ENCODE assay signal across 17 mouse cellular contexts in the genomic region with DNA sequence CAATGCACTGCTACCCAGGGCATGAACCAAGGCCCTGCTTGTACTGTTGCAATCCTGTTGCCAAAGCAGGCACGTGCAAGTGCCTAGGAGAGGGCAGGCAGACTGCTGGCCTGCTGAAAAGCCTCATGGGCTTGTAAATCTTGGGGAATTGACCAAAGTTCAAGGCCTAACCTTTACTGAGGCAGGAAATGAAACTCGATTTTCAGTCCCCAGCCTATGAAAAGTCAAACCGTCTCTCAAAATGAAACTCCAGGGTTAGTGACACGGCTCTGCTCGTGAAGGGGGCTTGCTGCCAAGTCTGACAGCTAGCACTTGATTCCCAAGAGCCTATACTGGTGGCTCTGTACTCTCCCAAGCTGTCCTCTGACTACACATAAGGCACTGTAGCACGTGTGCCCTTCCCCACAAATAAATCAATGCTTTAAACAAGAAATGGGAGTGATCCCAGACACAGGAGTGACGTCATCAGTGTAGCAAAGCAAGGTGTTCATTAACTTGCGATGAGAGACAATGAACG. TPM values are rescaled to one million over a fixed set of nuclear protein-coding genes. Genes with fewer than 3 reads are reported as not detected.
A peak's percentile ranks its signal among the peaks of the same experiment; 100 is the strongest.
DNase-seq lines count a peak whose midpoint lies in the region; ATAC-seq and TF ChIP-seq lines count a peak whose summit lies in the region.
"Had no signal": no experiment of that assay in that cellular context is flagged by ENCODE, and none has a peak within 500 bp of the region (broad histone marks: within the 10 kb centered on the region; RNA-seq: fewer than 3 reads in every experiment).

No protein-coding gene starts in this region.

- no peak for TF ChIP-seq CTCF in lung, postnatal 0 days (IDR thresholded peaks at IDR 0.05)

- TF ChIP-seq EP300 in lung, postnatal 0 days (IDR thresholded peaks at IDR 0.05): no peak

- no peak overlapping the region for H3K4me2 ChIP-seq in kidney, embryonic 16.5 days (replicated peaks; ENCODE audit: low read depth, low read length)
- H3K4me2 ChIP-seq in lung, postnatal 0 days (replicated peaks; ENCODE audit: low read depth, low read length): no peak overlapping the region
- H3K4me2 ChIP-seq: embryonic facial prominence, embryonic 13.5 days; neural tube, embryonic 13.5 days had no signal

- H3K9me3 ChIP-seq in kidney, embryonic 16.5 days (ENCODE audit: low read length): no peaks in the 10 kb centered on the region
- no peaks in the 10 kb centered on the region for H3K9me3 ChIP-seq in lung, postnatal 0 days (ENCODE audit: low read length)
- H3K9me3 ChIP-seq in hindbrain, embryonic 10.5 days: no peaks in the 10 kb centered on the region
- H3K9me3 ChIP-seq: embryonic facial prominence, embryonic 13.5 days; limb, embryonic 10.5 days; neural tube, embryonic 13.5 days had no signal

- H3K36me3 ChIP-seq in kidney, embryonic 16.5 days (ENCODE audit: insufficient read depth, low read length): no peaks in the 10 kb centered on the region
- no peaks in the 10 kb centered on the region for H3K36me3 ChIP-seq in lung, postnatal 0 days (ENCODE audit: insufficient read depth, low read length)
- H3K36me3 ChIP-seq in hindbrain, embryonic 10.5 days: no peaks in the 10 kb centered on the region
- H3K36me3 ChIP-seq: embryonic facial prominence, embryonic 13.5 days; limb, embryonic 10.5 days; neural tube, embryonic 13.5 days had no signal

- no peaks in the 10 kb centered on the region for H3K4me1 ChIP-seq in kidney, embryonic 16.5 days (ENCODE audit: insufficient read depth, low read length)
- no peaks in the 10 kb centered on the region for H3K4me1 ChIP-seq in lung, postnatal 0 days (ENCODE audit: insufficient read depth, low read depth, low read length)
- no peaks in the 10 kb centered on the region for H3K4me1 ChIP-seq in hindbrain, embryonic 10.5 days (replicated peaks)
- H3K4me1 ChIP-seq: embryonic facial prominence, embryonic 13.5 days; limb, embryonic 10.5 days; neural tube, embryonic 13.5 days had no signal

- peak; percentile 13 for DNase-seq in kidney, adult 11 months
- DNase-seq in lung, postnatal 0 days (ENCODE audit: low spot score): peak; percentile 8
- no peak for DNase-seq in lung, postnatal 14 days
- DNase-seq in adrenal gland, postnatal 25 days: peak; percentile 17
- no peak for DNase-seq in hindbrain, embryonic 10.5 days (ENCODE audit: low spot score)
- DNase-seq in left cerebral cortex, adult 8-10 months (ENCODE audit: low spot score in 2 of 2): no peak
- DNase-seq: retina, postnatal 1 day; thymus, postnatal 36 days had no signal

- H3K9ac ChIP-seq in kidney, embryonic 16.5 days (replicated peaks; ENCODE audit: low read length): no peak overlapping the region
- H3K9ac ChIP-seq in lung, postnatal 0 days (replicated peaks; ENCODE audit: low read depth): no peak overlapping the region
- H3K9ac ChIP-seq: embryonic facial prominence, embryonic 13.5 days; neural tube, embryonic 13.5 days had no signal

- no peak overlapping the region for H3K27ac ChIP-seq in kidney, embryonic 16.5 days (ENCODE audit: low read length)
- no peak overlapping the region for H3K27ac ChIP-seq in lung, postnatal 0 days (ENCODE audit: low read length)
- no peak overlapping the region for H3K27ac ChIP-seq in hindbrain, embryonic 10.5 days
- H3K27ac ChIP-seq: embryonic facial prominence, embryonic 13.5 days; limb, embryonic 10.5 days; macrophage; neural tube, embryonic 13.5 days had no signal

- H3K27me3 ChIP-seq in kidney, embryonic 16.5 days (ENCODE audit: insufficient read depth, low read length): no peaks in the 10 kb centered on the region
- no peaks in the 10 kb centered on the region for H3K27me3 ChIP-seq in lung, postnatal 0 days (replicated peaks; ENCODE audit: insufficient read depth, low read length)
- no peaks in the 10 kb centered on the region for H3K27me3 ChIP-seq in hindbrain, embryonic 10.5 days (ENCODE audit: insufficient read depth, poor library complexity, severe bottlenecking)
- H3K27me3 ChIP-seq: embryonic facial prominence, embryonic 13.5 days; neural tube, embryonic 13.5 days had no signal

- ATAC-seq in kidney, embryonic 16.5 days (ENCODE audit: low FRiP score, low TSS enrichment): no peak
- 0 out of 2 replicates have a peak, but pooled peaks have one; percentile 19 for ATAC-seq in lung, postnatal 0 days

- no peak overlapping the region for H3K4me3 ChIP-seq in kidney, embryonic 16.5 days (ENCODE audit: low read length)
- H3K4me3 ChIP-seq in lung, postnatal 0 days (ENCODE audit: low read depth, low read length): no peak overlapping the region
- H3K4me3 ChIP-seq in hindbrain, embryonic 10.5 days: no peak overlapping the region
- H3K4me3 ChIP-seq: embryonic facial prominence, embryonic 13.5 days; limb, embryonic 10.5 days; neural tube, embryonic 13.5 days had no signal

- WGBS in kidney, embryonic 16.5 days: 43% methylated on average over 9 of the region's 9 CpGs
- 59% methylated on average over 9 of the region's 9 CpGs for WGBS in lung, postnatal 0 days
- 81% methylated on average over 9 of the region's 9 CpGs for WGBS in hindbrain, embryonic 10.5 days

RNA-seq across cellular contexts. Expression of a gene that starts 41.4 kb away (rescaled TPM):
- polyA plus RNA-seq in kidney, embryonic 16.5 days (2015; fragmentation: Nextera tagmentation; extraction: Ambion mirVana): 8.0 and 9.5 TPM in 2 replicates
- polyA plus RNA-seq in lung, postnatal 0 days (2015; fragmentation: Nextera tagmentation; extraction: Ambion mirVana): 4.8 and 5.3 TPM in 2 replicates
- total RNA-seq in adrenal gland, postnatal 25 days (2021): 8.4 and 11.5 TPM in 2 replicates
- 1.7 and 2.2 TPM in 2 replicates for polyA plus RNA-seq in hindbrain, embryonic 10.5 days (2016; fragmentation: Nextera tagmentation; extraction: Ambion mirVana)
- under 1 TPM in 2 of 4 experiments, not detected in 2; 0.17 to 0.53 TPM for total RNA-seq in left cerebral cortex, adult 8-10 months (2022)
- polyA plus RNA-seq: macrophage had no signal

RNA-seq across cellular contexts. Expression of a gene that starts 57.6 kb away (rescaled TPM):
- not detected in 2 replicates for polyA plus RNA-seq in kidney, embryonic 16.5 days (2015; fragmentation: Nextera tagmentation; extraction: Ambion mirVana)
- not detected in 2 replicates for polyA plus RNA-seq in lung, postnatal 0 days (2015; fragmentation: Nextera tagmentation; extraction: Ambion mirVana)
- total RNA-seq in adrenal gland, postnatal 25 days (2021): not detected in 2 replicates
- not detected in 2 replicates for polyA plus RNA-seq in hindbrain, embryonic 10.5 days (2016; fragmentation: Nextera tagmentation; extraction: Ambion mirVana)
- total RNA-seq in left cerebral cortex, adult 8-10 months (2022): under 1 TPM in 1 of 4 experiments, not detected in 3; 0.25 TPM
- total RNA-seq: midbrain, postnatal 0 days had no signal
- polyA plus RNA-seq: embryonic facial prominence, embryonic 13.5 days; forebrain, embryonic 11.5 days; heart, embryonic 14.5 days; limb, embryonic 10.5 days; macrophage; midbrain, postnatal 0 days; neural tube, embryonic 13.5 days; stomach, embryonic 16.5 days had no signal

Comparison
In these comparisons a context has a peak if more than half of its experiments do, and no peak if none do; other contexts are left out.
1. DNase-seq: peak in kidney, adult 11 months (single experiment), lung, postnatal 0 days (single experiment) and adrenal gland, postnatal 25 days (single experiment); none in lung, postnatal 14 days (single experiment), hindbrain, embryonic 10.5 days (single experiment) and left cerebral cortex, adult 8-10 months (0 of 2).